Mouse (Mus musculus): ENCODE results near the gene Bhmt. TPM values are rescaled to one million over a fixed set of nuclear protein-coding genes. Genes with fewer than 3 reads are reported as not detected.

The Bhmt gene
- total RNA-seq, 1 experiment = 3.3 TPM

- no peak overlapping the region for H3K9ac ChIP-seq (ENCODE audit: insufficient read depth, low read depth, low read length, poor library complexity, severe bottlenecking)
- TF ChIP-seq HCFC1 (IDR thresholded peaks at IDR 0.05; ENCODE audit: borderline replicate concordance, insufficient read depth, low read length) (no peak), ZC3H11A (IDR thresholded peaks at IDR 0.05; ENCODE audit: borderline replicate concordance, low read depth, low read length) (no peak)
- DNase-seq (ENCODE audit: low read depth, low spot score) = no peak
- no peaks in the 10 kb centered on the region for H3K36me3 ChIP-seq (ENCODE audit: control insufficient read depth, insufficient read depth, low read length, poor library complexity, severe bottlenecking)
- in situ Hi-C loops (cut with MboI; ENCODE audit: low sequenced_read_pairs in 2 of 2, unreplicated experiment in 2 of 2) = no loop called here
- no peaks in the 10 kb centered on the region for H3K9me3 ChIP-seq (ENCODE audit: control insufficient read depth, insufficient read depth, low read depth, low read length)
- H3K4me3 ChIP-seq (ENCODE audit: insufficient read depth in 1 of 2, low read depth in 1 of 2, low read length in 2 of 2, poor library complexity in 1 of 2, severe bottlenecking in 1 of 2) = no peak overlapping the region
- no peak overlapping the region for H3K27ac ChIP-seq (ENCODE audit: insufficient read depth, low read depth, low read length, poor library complexity, severe bottlenecking)
- H3K4me1 ChIP-seq (ENCODE audit: control insufficient read depth in 2 of 2, insufficient read depth in 2 of 2, low read length in 2 of 2, poor library complexity in 1 of 2) = peaks cover 0 to 3% of the 10 kb centered on the region in 2 experiments; a peak in 1 of 4 replicates
Measured at GRCm38 (mm10) chr13:93636561-93636960, 1.2 kb downstream of the Bhmt start.

- Histone ChIP-seq H3K4me3 (ENCODE audit: insufficient read depth in 1 of 2, low read depth in 1 of 2, low read length in 2 of 2, poor library complexity in 1 of 2, severe bottlenecking in 1 of 2) (no peak overlapping the region), H3K4me1 (ENCODE audit: control insufficient read depth in 2 of 2, insufficient read depth in 2 of 2, low read length in 2 of 2, poor library complexity in 1 of 2) (peaks cover 0 to 3% of the 10 kb centered on the region in 2 experiments; a peak in 1 of 4 replicates), H3K9me3 (ENCODE audit: control insufficient read depth, insufficient read depth, low read depth, low read length) (no peaks in the 10 kb centered on the region), H3K9ac (ENCODE audit: insufficient read depth, low read depth, low read length, poor library complexity, severe bottlenecking) (no peak overlapping the region), H3K27ac (ENCODE audit: insufficient read depth, low read depth, low read length, poor library complexity, severe bottlenecking) (no peak overlapping the region), H3K36me3 (ENCODE audit: control insufficient read depth, insufficient read depth, low read length, poor library complexity, severe bottlenecking) (no peaks in the 10 kb centered on the region)
- DNase-seq (ENCODE audit: low read depth, low spot score) = no peak
- in situ Hi-C loops (cut with MboI; ENCODE audit: low sequenced_read_pairs in 2 of 2, unreplicated experiment in 2 of 2) = no loop called here
- no peak for TF ChIP-seq HCFC1 (IDR thresholded peaks at IDR 0.05; ENCODE audit: borderline replicate concordance, insufficient read depth, low read length)
- TF ChIP-seq CHD2 (IDR thresholded peaks at IDR 0.05; ENCODE audit: low read depth, low read length) = no peak
- no peak for TF ChIP-seq MAFK (IDR thresholded peaks at IDR 0.05; ENCODE audit: insufficient read depth, low read depth, low read length)
- TF ChIP-seq ZNF384 (IDR thresholded peaks at IDR 0.05; ENCODE audit: low read depth, low read length) = no peak
- no peak for TF ChIP-seq ZC3H11A (IDR thresholded peaks at IDR 0.05; ENCODE audit: borderline replicate concordance, low read depth, low read length)
Measured at GRCm38 (mm10) chr13:93632927-93633326, 4.8 kb downstream of the Bhmt start.

GRCm38 (mm10) chr13:93630941-93631705 lies 6.6 kb downstream of the Bhmt start:
- in situ Hi-C loops (cut with MboI; ENCODE audit: low sequenced_read_pairs in 2 of 2, unreplicated experiment in 2 of 2) = no loop called here
- Histone ChIP-seq H3K9me3 (ENCODE audit: control insufficient read depth, insufficient read depth, low read depth, low read length) (no peaks in the 10 kb centered on the region), H3K9ac (ENCODE audit: insufficient read depth, low read depth, low read length, poor library complexity, severe bottlenecking) (no peak overlapping the region), H3K27ac (ENCODE audit: insufficient read depth, low read depth, low read length, poor library complexity, severe bottlenecking) (no peak overlapping the region), H3K4me1 (ENCODE audit: control insufficient read depth in 2 of 2, insufficient read depth in 2 of 2, low read length in 2 of 2, poor library complexity in 1 of 2) (no peaks in the 10 kb centered on the region), H3K36me3 (ENCODE audit: control insufficient read depth, insufficient read depth, low read length, poor library complexity, severe bottlenecking) (no peaks in the 10 kb centered on the region), H3K4me3 (ENCODE audit: insufficient read depth in 1 of 2, low read depth in 1 of 2, low read length in 2 of 2, poor library complexity in 1 of 2, severe bottlenecking in 1 of 2) (no peak overlapping the region)
- TF ChIP-seq HCFC1 (IDR thresholded peaks at IDR 0.05; ENCODE audit: borderline replicate concordance, insufficient read depth, low read length) = no peak
- no peak for TF ChIP-seq MAFK (IDR thresholded peaks at IDR 0.05; ENCODE audit: insufficient read depth, low read depth, low read length)
- TF ChIP-seq ZC3H11A (IDR thresholded peaks at IDR 0.05; ENCODE audit: borderline replicate concordance, low read depth, low read length) = no peak
- TF ChIP-seq ZNF384 (IDR thresholded peaks at IDR 0.05; ENCODE audit: low read depth, low read length) = no peak
- DNase-seq (ENCODE audit: low read depth, low spot score) = no peak

- Histone ChIP-seq H3K4me3 (ENCODE audit: insufficient read depth in 1 of 2, low read depth in 1 of 2, low read length in 2 of 2, poor library complexity in 1 of 2, severe bottlenecking in 1 of 2) (no peak overlapping the region), H3K9ac (ENCODE audit: insufficient read depth, low read depth, low read length, poor library complexity, severe bottlenecking) (no peak overlapping the region), H3K36me3 (ENCODE audit: control insufficient read depth, insufficient read depth, low read length, poor library complexity, severe bottlenecking) (no peaks in the 10 kb centered on the region), H3K4me1 (ENCODE audit: control insufficient read depth in 2 of 2, insufficient read depth in 2 of 2, low read length in 2 of 2, poor library complexity in 1 of 2) (no peaks in the 10 kb centered on the region), H3K9me3 (ENCODE audit: control insufficient read depth, insufficient read depth, low read depth, low read length) (no peaks in the 10 kb centered on the region), H3K27ac (ENCODE audit: insufficient read depth, low read depth, low read length, poor library complexity, severe bottlenecking) (no peak overlapping the region)
- in situ Hi-C loops (cut with MboI; ENCODE audit: low sequenced_read_pairs in 2 of 2, unreplicated experiment in 2 of 2) = no loop called here
- no peak for DNase-seq (ENCODE audit: low read depth, low spot score)
- no peak for TF ChIP-seq CHD2 (IDR thresholded peaks at IDR 0.05; ENCODE audit: low read depth, low read length)
- no peak for TF ChIP-seq ZC3H11A (IDR thresholded peaks at IDR 0.05; ENCODE audit: borderline replicate concordance, low read depth, low read length)
- TF ChIP-seq MAFK (IDR thresholded peaks at IDR 0.05; ENCODE audit: insufficient read depth, low read depth, low read length) = no peak
- TF ChIP-seq ZNF384 (IDR thresholded peaks at IDR 0.05; ENCODE audit: low read depth, low read length) = no peak
- no peak for TF ChIP-seq HCFC1 (IDR thresholded peaks at IDR 0.05; ENCODE audit: borderline replicate concordance, insufficient read depth, low read length)
Measured at GRCm38 (mm10) chr13:93628861-93629260, 8.9 kb downstream of the Bhmt start.

Measured in ES-E14 (cell line).